ENCODE assay signal across 8 mouse cellular contexts in the genomic region with DNA sequence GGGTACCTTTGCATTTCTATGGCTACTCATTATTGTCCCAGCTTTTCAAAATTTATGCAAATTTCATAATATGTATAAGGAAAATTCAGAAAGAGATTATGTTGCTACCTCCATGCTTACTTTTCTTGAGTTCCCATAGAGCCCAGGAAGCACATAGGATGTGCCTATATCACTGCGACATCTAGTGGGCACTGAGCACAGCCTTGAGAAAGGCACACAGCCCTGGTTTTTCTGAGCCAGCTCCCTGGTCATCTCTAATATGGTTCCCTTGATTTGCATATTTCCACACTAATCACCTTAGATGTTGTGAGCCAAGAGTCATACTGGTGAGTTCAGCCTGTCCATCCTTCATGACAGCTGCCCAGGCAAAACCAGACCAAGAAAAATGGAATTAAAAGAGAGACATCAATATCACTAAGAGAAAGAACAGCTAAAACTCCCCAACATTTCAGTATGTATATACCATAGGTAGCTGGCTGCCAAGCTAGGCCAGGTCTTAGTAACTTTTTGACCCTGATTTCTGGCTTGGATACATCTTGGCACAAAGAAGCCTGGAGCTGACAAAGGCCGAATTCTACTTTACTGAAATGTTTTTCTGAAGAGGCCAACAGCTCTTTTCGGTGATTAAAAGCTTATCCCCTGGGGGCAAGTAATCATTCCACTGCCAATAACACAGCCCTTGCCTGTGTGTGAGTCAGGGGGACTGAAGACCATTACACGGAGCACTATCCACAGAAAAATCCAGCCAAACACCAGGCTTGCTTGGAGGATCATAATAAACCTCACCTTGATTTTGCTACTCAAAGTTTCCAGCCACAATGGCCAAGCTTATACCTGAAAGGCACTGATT.
DNase-seq lines count a peak whose midpoint lies in the region; ATAC-seq and TF ChIP-seq lines count a peak whose summit lies in the region.

No protein-coding gene starts in this region.

- H3K9ac ChIP-seq in midbrain, postnatal 0 days (replicated peaks; ENCODE audit: low read length, poor library complexity, severe bottlenecking) = no peak overlapping the region

- WGBS in midbrain, postnatal 0 days = 44% methylated on average over 4 of the region's 4 CpGs

- H3K36me3 ChIP-seq in midbrain, postnatal 0 days (ENCODE audit: insufficient read depth, low read length) = no peaks in the 10 kb centered on the region

- peak; percentile 64 for TF ChIP-seq CTCF in left cerebral cortex, adult 2 months (IDR thresholded peaks at IDR 0.05)
- peak; percentile 68 for TF ChIP-seq CTCF in cortical plate, adult 2 months (IDR thresholded peaks at IDR 0.05; ENCODE audit: extremely low read depth, insufficient read depth, low read length)
- peak; percentile 77 for TF ChIP-seq CTCF in midbrain, postnatal 0 days (IDR thresholded peaks at IDR 0.05)

- no peak for TF ChIP-seq POLR2A in cortical plate, adult 2 months (IDR thresholded peaks at IDR 0.05; ENCODE audit: extremely low read depth, insufficient read depth, low read length)

- peak; percentile 63; the same call in 1 of the 2 replicates for ATAC-seq in midbrain, postnatal 0 days (ENCODE audit: low FRiP score)

- no peaks in the 10 kb centered on the region for H3K27me3 ChIP-seq in midbrain, postnatal 0 days (ENCODE audit: insufficient read depth, low read length)

- peak; percentile 14 for DNase-seq in left cerebral cortex, adult 2 months (ENCODE audit: extremely low spot score in 1 of 2, low spot score in 2 of 2)
- DNase-seq in left cerebral cortex, adult 8-10 months (ENCODE audit: low spot score in 2 of 2) = no peak
- DNase-seq in NIH3T3 (ENCODE audit: low read depth) = peak; percentile 52
- peak; percentile 6 to 9 for DNase-seq in kidney, adult 8-10 months
- peak; percentile 76 for DNase-seq in midbrain, postnatal 0 days (ENCODE audit: low spot score)
- no peak for DNase-seq in B cell, adult 2 months
- DNase-seq in gastrocnemius, adult 18-20 months (ENCODE audit: low spot score) = no peak

- H3K27ac ChIP-seq in left cerebral cortex, adult 2 months = no peak overlapping the region
- no peak overlapping the region for H3K27ac ChIP-seq in cortical plate, adult 2 months (ENCODE audit: insufficient read depth, low read length)
- H3K27ac ChIP-seq in midbrain, postnatal 0 days (ENCODE audit: low read depth, low read length) = no peak overlapping the region

- no peak overlapping the region for H3K4me2 ChIP-seq in midbrain, postnatal 0 days (ENCODE audit: low read depth, low read length, poor library complexity, severe bottlenecking)

- H3K9me3 ChIP-seq in midbrain, postnatal 0 days (ENCODE audit: low read length) = no peaks in the 10 kb centered on the region

- H3K4me3 ChIP-seq in left cerebral cortex, adult 2 months = no peak overlapping the region
- H3K4me3 ChIP-seq in cortical plate, adult 2 months (ENCODE audit: insufficient read depth, low read length) = no peak overlapping the region
- no peak overlapping the region for H3K4me3 ChIP-seq in midbrain, postnatal 0 days (ENCODE audit: low read depth, low read length)

- H3K4me1 ChIP-seq in cortical plate, adult 2 months (ENCODE audit: control insufficient read depth, insufficient read depth, low read length) = peaks cover 2% of the 10 kb centered on the region; the same call in 1 of the 2 replicates
- H3K4me1 ChIP-seq in midbrain, postnatal 0 days (ENCODE audit: insufficient read depth, low read length) = no peaks in the 10 kb centered on the region

- intact Hi-C loops in left cerebral cortex, adult 2 months (cut with DNase I) = loop anchor here (1.0 to 2.0 kb wide), 2 partner anchors 117 to 987 kb away; no protein-coding TSS in a partner anchor

Comparison
In these comparisons a context has a peak if more than half of its experiments do, and no peak if none do; other contexts are left out.
1. DNase-seq: peak in left cerebral cortex, adult 2 months (2 of 2), NIH3T3 (single experiment), kidney, adult 8-10 months (2 of 2) and midbrain, postnatal 0 days (single experiment); none in left cerebral cortex, adult 8-10 months (0 of 2), B cell, adult 2 months (0 of 2) and gastrocnemius, adult 18-20 months (single experiment).
2. Peak in every context shown above with its lines, with median percentiles within 50 percentile points of each other: CTCF ChIP-seq.